Mouse (Mus musculus) embryo, embryonic 11.5 days (tissue): Measurements from ENCODE around the gene Slc45a2.

Source experiments
- DNase-seq: peaks from one replicate; pipeline ENCODE4 v3.0.0-alpha.2; 2012; ENCODE audit warnings: low read depth, low spot score

Slc45a2 gene

GRCm38 (mm10) chr15:11066299-11066698 is 65.8 kb downstream of the Slc45a2 start:
- no peak for DNase-seq

- no peak for DNase-seq
Observed at GRCm38 (mm10) chr15:11067891-11068290, 67.4 kb downstream of the Slc45a2 start.

- DNase-seq, result no peak
Observed at GRCm38 (mm10) chr15:11075726-11076361, 75.3 kb downstream of the Slc45a2 start.
